Mouse (Mus musculus): Measurements from ENCODE around the gene Eif3c. TPM values are rescaled to one million over a fixed set of nuclear protein-coding genes. Genes with fewer than 3 reads are reported as not detected.

Gene Eif3c
- polyA plus RNA-seq, 1 experiment = 115 TPM

DNA sequence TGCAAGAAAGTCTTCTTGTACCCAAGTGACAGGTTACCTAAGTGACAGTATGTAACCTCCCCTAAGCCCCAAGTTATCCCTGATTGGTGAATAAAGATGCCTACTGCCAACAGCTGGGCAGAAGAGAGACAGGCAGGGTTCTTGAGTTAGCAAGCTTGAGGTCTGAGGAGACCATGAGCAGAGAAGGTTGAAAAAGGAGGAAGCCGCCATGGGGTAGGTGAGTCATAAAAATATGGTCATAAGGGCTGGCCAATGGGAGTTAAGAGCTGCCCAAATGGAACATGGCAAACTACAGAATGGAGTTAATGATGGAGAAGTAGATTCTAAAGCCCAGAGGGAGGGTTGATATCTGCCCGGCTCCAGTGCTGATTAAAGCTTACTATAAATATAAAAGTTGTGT, 20.6 kb downstream of the Eif3c start:
- no peak for DNase-seq
- Histone ChIP-seq H3K4me1 (ENCODE audit: control insufficient read depth, insufficient read depth, low read length) (no peaks in the 10 kb centered on the region), H3K27ac (ENCODE audit: insufficient read depth, low read length) (no peak overlapping the region), H3K27me3 (ENCODE audit: control insufficient read depth, insufficient read depth, low read length) (no peaks in the 10 kb centered on the region), H3K4me3 (replicated peaks; ENCODE audit: insufficient read depth, low read depth, low read length) (no peak overlapping the region)
- TF ChIP-seq POLR2A (IDR thresholded peaks at IDR 0.05; ENCODE audit: borderline replicate concordance, insufficient read depth, low read length) (no peak), CTCF (IDR thresholded peaks at IDR 0.05; ENCODE audit: borderline replicate concordance, insufficient read depth, low read depth, low read length) (no peak)
- 92% methylated on average over 2 of the region's 2 CpGs for WGBS

DNA sequence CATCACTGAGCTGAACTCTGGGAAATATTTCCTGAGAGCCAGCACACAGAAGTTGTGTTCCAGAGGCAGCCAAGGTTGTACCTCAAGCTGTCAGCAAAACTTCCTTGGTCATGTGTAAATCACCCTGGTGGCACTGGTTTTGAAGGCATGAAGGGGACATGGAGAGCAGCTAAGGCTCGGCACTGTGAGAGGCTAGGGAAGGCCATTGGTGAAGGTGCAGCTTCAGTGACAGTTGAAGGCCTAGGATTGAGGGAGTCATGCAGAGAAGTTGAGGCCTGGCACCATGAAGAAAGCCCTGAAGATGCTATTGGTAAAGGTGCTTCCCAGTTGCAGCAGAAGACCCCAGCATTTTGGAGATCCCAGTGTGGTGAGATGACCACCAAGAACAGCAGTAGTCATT, 24.6 kb downstream of the Eif3c start:
- TF ChIP-seq CTCF (IDR thresholded peaks at IDR 0.05; ENCODE audit: borderline replicate concordance, insufficient read depth, low read depth, low read length) (no peak), POLR2A (IDR thresholded peaks at IDR 0.05; ENCODE audit: borderline replicate concordance, insufficient read depth, low read length) (no peak)
- H3K4me1 ChIP-seq (ENCODE audit: control insufficient read depth, insufficient read depth, low read length) = no peaks in the 10 kb centered on the region
- 79% methylated on average over 1 of the region's 1 CpGs for WGBS
- no peak overlapping the region for H3K27ac ChIP-seq (ENCODE audit: insufficient read depth, low read length)
- no peak overlapping the region for H3K4me3 ChIP-seq (replicated peaks; ENCODE audit: insufficient read depth, low read depth, low read length)
- no peak for DNase-seq
- no peaks in the 10 kb centered on the region for H3K27me3 ChIP-seq (ENCODE audit: control insufficient read depth, insufficient read depth, low read length)

DNA sequence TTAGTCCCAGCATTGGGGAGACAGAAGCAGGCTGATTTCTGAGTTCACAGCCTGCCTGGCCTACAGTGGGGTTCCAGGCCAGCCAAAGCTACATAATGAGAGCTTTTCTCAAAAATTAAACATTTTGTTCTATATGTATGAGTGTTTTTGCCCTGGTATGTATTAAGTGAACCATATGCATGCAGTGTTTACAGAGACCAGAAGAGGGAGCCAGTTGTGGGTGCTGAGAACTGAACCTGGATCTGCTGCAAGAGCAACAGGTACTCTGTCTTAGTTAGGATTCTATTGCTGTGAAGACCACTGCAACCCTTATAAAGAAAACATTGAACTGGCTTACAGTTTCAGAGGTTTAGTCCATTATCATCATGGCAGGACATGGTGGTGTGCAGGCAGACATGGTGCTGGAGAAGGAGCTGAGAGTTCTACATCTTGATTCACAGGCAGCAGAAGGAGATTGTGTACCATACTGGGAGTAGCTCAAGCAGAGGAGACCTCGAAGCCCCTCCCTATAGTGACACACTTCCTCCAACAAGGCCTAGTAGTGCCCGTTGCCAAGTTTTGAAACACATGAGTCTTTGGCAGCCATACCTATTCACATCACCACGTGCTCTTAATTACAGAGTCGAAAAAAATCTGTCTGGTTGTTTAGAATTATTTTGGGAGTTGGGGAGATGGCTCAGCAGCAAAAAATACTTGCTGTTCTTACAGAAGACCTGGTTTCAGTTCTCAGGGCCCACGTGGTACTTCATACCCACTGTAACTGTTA, 28.2 kb downstream of the Eif3c start:
- DNase-seq = no peak
- Histone ChIP-seq H3K4me3 (replicated peaks; ENCODE audit: insufficient read depth, low read depth, low read length) (no peak overlapping the region), H3K27ac (ENCODE audit: insufficient read depth, low read length) (no peak overlapping the region), H3K4me1 (ENCODE audit: control insufficient read depth, insufficient read depth, low read length) (no peaks in the 10 kb centered on the region), H3K27me3 (ENCODE audit: control insufficient read depth, insufficient read depth, low read length) (no peaks in the 10 kb centered on the region)
- 46% methylated on average over 5 of the region's 5 CpGs for WGBS
- TF ChIP-seq CTCF (IDR thresholded peaks at IDR 0.05; ENCODE audit: borderline replicate concordance, insufficient read depth, low read depth, low read length) (peak; percentile 34; the same call in 1 of the 2 replicates), POLR2A (IDR thresholded peaks at IDR 0.05; ENCODE audit: borderline replicate concordance, insufficient read depth, low read length) (no peak)

DNA sequence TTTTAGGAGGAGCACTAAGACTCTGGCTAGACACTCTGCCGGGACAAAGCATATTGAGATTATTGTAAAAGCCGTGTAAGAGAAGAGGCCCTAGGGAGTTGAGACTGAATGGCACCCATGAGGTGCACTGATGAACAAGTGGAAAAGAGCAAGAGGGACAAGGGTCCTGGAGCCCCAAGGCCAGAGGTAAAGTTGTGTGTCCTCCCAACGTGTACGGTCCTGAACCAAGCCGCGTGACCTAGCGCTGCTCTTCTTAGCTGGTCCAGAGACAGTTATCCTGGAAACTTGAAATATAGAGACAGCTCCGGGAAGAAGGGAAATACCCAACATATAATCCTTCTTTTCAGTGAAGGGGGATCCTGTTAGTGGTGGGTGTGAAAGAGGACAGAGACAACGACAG, 29.7 kb downstream of the Eif3c start:
- no peak overlapping the region for H3K4me3 ChIP-seq (replicated peaks; ENCODE audit: insufficient read depth, low read depth, low read length)
- TF ChIP-seq CTCF (IDR thresholded peaks at IDR 0.05; ENCODE audit: borderline replicate concordance, insufficient read depth, low read depth, low read length) (no peak), POLR2A (IDR thresholded peaks at IDR 0.05; ENCODE audit: borderline replicate concordance, insufficient read depth, low read length) (no peak)

DNA sequence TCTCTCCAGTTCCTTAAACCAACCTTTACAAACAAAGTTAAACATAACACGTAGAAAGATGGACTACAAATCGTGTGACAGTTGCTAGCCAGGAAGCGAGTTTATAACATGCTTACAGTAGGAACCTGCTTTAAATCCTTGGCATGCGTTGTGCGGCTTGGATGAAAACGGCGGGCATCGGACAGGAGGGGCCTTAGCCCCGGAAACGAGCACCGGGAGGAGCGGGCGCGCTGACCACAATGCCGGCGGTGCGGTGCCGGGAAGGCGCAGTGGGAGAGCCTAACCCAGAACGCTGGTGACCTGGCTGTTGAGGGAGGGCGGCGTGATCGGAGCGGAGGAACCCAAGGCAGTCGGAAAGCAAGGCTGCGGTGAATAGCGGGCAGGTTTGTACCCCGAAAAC, 30.4 kb downstream of the Eif3c start:
- TF ChIP-seq CTCF (IDR thresholded peaks at IDR 0.05; ENCODE audit: borderline replicate concordance, insufficient read depth, low read depth, low read length) = no peak
- no peak for TF ChIP-seq POLR2A (IDR thresholded peaks at IDR 0.05; ENCODE audit: borderline replicate concordance, insufficient read depth, low read length)
- DNase-seq = peak; percentile 8 to 32
- H3K4me1 ChIP-seq (ENCODE audit: control insufficient read depth, insufficient read depth, low read length) = no peaks in the 10 kb centered on the region
- 3% methylated on average over 28 of the region's 28 CpGs for WGBS
- no peak overlapping the region for H3K27ac ChIP-seq (ENCODE audit: insufficient read depth, low read length)
- H3K4me3 ChIP-seq (replicated peaks; ENCODE audit: insufficient read depth, low read depth, low read length) = peak overlapping the region; percentile 60
- no peaks in the 10 kb centered on the region for H3K27me3 ChIP-seq (ENCODE audit: control insufficient read depth, insufficient read depth, low read length)

More for the DNA sequence above, 29.7 kb downstream of the Eif3c start:
- no peak overlapping the region for H3K27ac ChIP-seq (ENCODE audit: insufficient read depth, low read length)
- no peaks in the 10 kb centered on the region for H3K4me1 ChIP-seq (ENCODE audit: control insufficient read depth, insufficient read depth, low read length)
- DNase-seq = no peak
- H3K27me3 ChIP-seq (ENCODE audit: control insufficient read depth, insufficient read depth, low read length) = no peaks in the 10 kb centered on the region
- WGBS = 59% methylated on average over 9 of the region's 9 CpGs

DNA sequence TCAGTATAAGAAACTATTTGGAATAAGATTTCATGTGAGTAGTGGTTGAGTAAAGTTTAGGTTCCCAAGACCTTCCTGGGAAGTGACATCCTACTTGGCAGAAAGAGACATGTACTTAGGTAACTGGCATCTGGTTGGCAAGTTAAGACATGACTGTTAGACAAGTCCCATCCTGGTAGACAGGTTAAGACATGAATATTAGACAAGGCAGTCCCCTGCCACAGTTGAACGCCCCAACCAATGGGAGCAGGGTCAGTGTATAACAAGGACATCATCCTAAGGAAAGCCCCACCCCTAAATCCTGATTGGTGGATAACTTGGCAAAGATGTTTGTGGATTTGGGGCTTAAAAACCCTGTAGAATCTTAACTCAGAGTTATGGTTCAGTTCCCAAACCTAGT, 32.8 kb downstream of the Eif3c start:
- no peak for DNase-seq
- WGBS = 70% methylated on average over 1 of the region's 1 CpGs
- no peaks in the 10 kb centered on the region for H3K27me3 ChIP-seq (ENCODE audit: control insufficient read depth, insufficient read depth, low read length)
- TF ChIP-seq POLR2A (IDR thresholded peaks at IDR 0.05; ENCODE audit: borderline replicate concordance, insufficient read depth, low read length) (no peak), CTCF (IDR thresholded peaks at IDR 0.05; ENCODE audit: borderline replicate concordance, insufficient read depth, low read depth, low read length) (no peak)
- no peak overlapping the region for H3K27ac ChIP-seq (ENCODE audit: insufficient read depth, low read length)
- no peak overlapping the region for H3K4me3 ChIP-seq (replicated peaks; ENCODE audit: insufficient read depth, low read depth, low read length)
- no peaks in the 10 kb centered on the region for H3K4me1 ChIP-seq (ENCODE audit: control insufficient read depth, insufficient read depth, low read length)

DNA sequence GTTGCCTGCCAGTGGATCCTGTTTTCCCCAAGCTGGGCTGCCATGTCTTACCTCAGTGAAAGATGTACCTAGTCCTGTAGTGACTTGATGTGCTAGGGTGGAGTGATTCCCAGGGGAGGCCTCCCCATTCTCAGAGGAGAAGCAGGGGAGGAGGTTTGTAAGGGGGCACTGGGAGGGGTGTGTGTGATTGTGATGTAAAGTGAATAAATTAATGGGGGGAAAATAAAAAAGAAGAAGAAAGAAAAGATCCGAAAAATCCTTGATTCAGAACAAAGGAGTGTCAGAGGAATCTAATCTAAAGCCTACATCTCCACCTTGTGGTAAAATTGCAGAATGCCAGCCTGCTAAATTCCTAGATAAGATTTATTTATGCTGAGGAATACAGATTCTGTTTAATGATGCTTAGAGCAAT, 38.0 kb downstream of the Eif3c start:
- no peak overlapping the region for H3K4me3 ChIP-seq (replicated peaks; ENCODE audit: insufficient read depth, low read depth, low read length)
- 2% methylated on average over 1 of the region's 1 CpGs for WGBS
- H3K27ac ChIP-seq (ENCODE audit: insufficient read depth, low read length) = no peak overlapping the region
- no peaks in the 10 kb centered on the region for H3K27me3 ChIP-seq (ENCODE audit: control insufficient read depth, insufficient read depth, low read length)
- TF ChIP-seq POLR2A (IDR thresholded peaks at IDR 0.05; ENCODE audit: borderline replicate concordance, insufficient read depth, low read length) = no peak
- peak; percentile 51; the same call in 1 of the 2 replicates for TF ChIP-seq CTCF (IDR thresholded peaks at IDR 0.05; ENCODE audit: borderline replicate concordance, insufficient read depth, low read depth, low read length)
- peak; percentile 33 for DNase-seq
- no peaks in the 10 kb centered on the region for H3K4me1 ChIP-seq (ENCODE audit: control insufficient read depth, insufficient read depth, low read length)

DNA sequence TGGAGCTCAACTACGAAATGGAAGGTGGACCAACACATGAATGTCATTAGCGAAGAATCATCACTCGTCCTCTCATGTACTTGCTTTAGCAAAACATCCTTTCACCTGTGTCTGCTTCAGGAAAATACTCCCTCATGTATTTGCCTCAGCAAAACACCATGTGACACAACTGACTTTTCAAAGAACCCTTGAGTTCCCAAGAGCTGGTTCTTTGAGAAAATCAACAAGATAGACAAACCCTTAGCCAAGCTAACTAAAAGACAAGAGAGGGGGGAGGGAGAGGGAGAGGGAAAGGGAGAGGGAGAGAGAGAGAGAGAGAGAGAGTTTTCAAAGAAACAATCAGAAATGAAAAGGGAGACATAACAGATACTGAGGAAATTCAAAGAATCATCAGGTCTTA, 42.9 kb downstream of the Eif3c start:
- Histone ChIP-seq H3K4me3 (replicated peaks; ENCODE audit: insufficient read depth, low read depth, low read length) (no peak overlapping the region), H3K27ac (ENCODE audit: insufficient read depth, low read length) (no peak overlapping the region), H3K27me3 (ENCODE audit: control insufficient read depth, insufficient read depth, low read length) (no peaks in the 10 kb centered on the region; the same call in 1 of the 2 replicates), H3K4me1 (ENCODE audit: control insufficient read depth, insufficient read depth, low read length) (no peaks in the 10 kb centered on the region)
- no peak for TF ChIP-seq POLR2A (IDR thresholded peaks at IDR 0.05; ENCODE audit: borderline replicate concordance, insufficient read depth, low read length)
- no peak for TF ChIP-seq CTCF (IDR thresholded peaks at IDR 0.05; ENCODE audit: borderline replicate concordance, insufficient read depth, low read depth, low read length)
- no peak for DNase-seq
- 76% methylated on average over 3 of the region's 3 CpGs for WGBS

All from cerebellum, adult 2 months (tissue).